Mouse (Mus musculus): Measurements from ENCODE around the gene Slc30a9.

Slc30a9 gene

DNA sequence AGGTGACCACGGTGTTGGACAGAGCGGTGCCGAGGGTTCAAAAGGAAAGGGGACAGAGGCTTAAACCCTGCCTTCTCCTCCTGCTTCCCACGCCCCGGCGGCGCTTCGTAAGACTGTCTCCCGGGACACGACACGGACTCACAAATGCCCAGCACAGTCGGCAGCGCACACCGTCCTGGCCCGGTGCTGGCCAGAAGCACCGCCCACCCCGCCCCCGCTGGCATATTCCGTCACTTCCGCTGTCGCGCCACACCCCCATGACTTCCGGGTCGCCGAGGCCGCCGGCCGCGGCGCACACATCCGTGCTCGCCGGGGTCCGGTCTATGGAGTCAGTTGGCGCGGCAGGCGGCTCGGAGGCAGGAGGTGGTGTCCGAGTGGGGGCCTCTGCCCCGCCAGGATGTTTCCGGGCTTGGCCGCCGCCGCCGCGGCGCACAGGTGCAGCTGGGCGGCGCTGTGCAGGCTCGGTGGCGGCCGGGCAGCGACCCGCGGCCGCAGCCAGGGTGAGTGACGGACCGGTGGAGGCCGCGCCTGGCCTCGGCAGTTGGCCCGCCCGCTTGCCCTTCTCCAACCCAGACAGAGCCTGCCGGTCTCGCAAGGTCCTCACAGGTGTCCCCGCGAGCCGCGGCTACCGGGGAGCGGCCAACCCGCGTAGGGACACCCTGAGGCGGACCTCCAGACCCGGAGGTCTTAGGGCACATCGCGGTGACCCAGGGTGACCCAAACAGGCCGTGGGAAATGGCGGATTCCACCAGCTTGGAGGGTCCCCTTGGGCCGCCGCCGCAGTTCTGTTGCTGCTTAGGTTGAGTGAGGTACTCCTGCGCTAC lies at the start of gene Slc30a9:
Slc30a9 (plus strand) TSS at position 258 of the 824 bp plus-strand sequence.
- DNase-seq (ENCODE audit: low spot score), result peak; percentile 88

GRCm38 (mm10) chr5:67258473-67258872 lies 48.3 kb upstream of the Slc30a9 start:
- no peak for DNase-seq (ENCODE audit: low spot score)

DNA sequence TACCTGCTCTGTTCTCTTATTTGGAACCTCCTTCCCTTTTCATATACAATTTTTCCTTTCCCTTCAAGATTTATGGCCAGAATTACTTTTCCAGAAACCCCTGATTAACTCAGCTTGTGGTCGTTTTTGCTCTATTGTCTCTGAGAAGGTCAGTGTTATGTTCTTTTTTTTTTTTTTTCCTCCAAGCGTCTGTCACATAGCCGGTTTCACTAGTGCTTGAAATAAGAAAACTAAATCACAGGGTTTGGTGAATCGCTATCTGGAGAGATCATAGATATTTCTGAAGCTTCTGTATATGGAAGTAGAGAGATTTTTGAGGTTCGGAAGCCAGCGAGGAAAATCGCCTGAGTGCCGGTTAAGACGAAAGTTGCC lies 46.6 kb upstream of the Slc30a9 start:
- DNase-seq (ENCODE audit: low spot score), result no peak

DNA sequence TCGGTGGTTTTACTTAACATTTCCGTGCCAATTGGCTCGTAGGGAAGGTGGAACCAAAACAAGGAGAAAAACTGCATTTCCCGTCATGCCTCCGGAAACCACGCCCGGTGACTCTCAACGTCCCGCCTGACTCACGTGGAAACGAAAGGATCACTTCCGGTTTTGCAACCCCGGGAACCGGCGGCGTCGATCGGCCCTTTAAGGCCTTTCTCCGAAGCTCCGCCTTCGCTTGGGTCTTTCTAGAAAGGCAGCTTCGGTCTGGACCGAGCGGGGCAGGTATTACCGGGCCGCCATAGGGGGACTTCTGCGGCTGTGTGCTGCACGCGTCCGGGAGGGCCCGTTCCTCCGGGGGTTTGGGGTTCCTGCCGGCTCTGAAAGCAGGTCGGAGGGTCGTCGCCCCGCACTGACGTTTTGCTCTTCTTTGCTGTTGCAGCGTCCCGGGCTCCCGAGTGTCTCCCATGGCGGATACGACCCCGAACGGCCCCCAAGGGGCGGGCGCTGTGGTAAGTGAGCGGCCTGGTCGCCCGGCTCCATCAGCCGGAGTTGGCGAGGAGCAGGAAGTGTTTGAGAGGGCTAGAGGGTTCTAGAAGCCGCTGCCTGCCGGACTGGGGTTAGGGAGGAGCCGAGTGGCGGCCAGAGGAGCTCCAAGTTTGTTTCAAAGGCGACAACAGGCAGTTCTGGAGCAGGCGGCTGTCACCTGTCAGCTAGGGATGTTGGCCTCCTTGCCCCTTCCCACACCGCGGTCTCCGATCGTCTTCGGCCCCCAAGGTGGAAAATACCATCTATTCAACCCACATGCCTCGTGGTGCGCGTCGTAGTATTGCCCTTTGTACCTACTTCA lies 46.0 kb upstream of the Slc30a9 start, which contains the start of gene Tmem33:
Tmem33 (plus strand) TSS at position 35 of the 841 bp plus-strand sequence.
- DNase-seq (ENCODE audit: low spot score), result peak; percentile 79

GRCm38 (mm10) chr5:67262964-67263363 lies 43.8 kb upstream of the Slc30a9 start:
- no peak for DNase-seq (ENCODE audit: low spot score)

- no peak for DNase-seq (ENCODE audit: low spot score)
Observed at GRCm38 (mm10) chr5:67266106-67266505, 40.6 kb upstream of the Slc30a9 start.

GRCm38 (mm10) chr5:67269309-67269708 lies 37.4 kb upstream of the Slc30a9 start:
- DNase-seq (ENCODE audit: low spot score), result no peak

DNA sequence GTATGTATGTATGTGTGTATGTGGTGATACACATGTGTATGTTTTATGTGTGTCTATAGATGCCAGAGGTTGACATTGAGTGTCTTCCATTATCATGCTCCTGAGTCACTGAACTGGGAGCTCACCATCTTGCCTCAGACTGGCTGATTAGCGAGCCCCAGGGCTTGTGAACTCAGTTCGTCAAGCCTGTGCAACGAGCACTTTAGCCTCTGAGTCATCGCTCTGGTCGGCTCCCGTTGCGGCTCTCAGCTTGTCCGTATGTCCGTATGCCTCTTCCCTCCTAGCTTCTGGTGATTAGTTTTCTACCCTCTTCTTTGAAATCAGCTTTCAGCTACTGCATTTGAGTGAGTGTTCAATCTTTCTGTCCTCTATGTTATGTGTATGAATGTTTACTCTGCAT lies 27.3 kb upstream of the Slc30a9 start:
- DNase-seq (ENCODE audit: low spot score), result no peak

GRCm38 (mm10) chr5:67279840-67280239 lies 26.9 kb upstream of the Slc30a9 start:
- DNase-seq (ENCODE audit: low spot score), result no peak

GRCm38 (mm10) chr5:67280400-67280799 lies 26.4 kb upstream of the Slc30a9 start:
- no peak for DNase-seq (ENCODE audit: low spot score)

DNA sequence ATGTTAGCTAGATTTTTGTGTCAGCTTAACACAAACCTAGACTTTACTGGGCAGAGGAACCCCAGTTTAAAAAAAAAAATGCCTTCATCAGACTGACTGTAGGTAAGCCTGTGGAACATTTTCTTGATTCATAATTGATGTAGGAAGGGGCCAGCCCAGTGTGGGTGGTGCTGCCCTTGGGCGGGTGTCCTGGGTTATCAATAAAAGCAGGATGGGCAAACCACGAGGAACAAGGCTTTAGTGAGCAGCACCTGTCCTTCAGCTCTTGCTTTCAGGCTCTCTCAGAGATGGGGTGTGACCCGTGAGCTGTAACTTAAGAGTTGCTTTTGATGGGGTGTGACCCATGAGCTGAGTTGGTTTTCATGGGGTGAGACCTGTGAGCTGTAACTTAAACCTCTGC lies 11.7 kb upstream of the Slc30a9 start:
- no peak for DNase-seq (ENCODE audit: low spot score)

DNA sequence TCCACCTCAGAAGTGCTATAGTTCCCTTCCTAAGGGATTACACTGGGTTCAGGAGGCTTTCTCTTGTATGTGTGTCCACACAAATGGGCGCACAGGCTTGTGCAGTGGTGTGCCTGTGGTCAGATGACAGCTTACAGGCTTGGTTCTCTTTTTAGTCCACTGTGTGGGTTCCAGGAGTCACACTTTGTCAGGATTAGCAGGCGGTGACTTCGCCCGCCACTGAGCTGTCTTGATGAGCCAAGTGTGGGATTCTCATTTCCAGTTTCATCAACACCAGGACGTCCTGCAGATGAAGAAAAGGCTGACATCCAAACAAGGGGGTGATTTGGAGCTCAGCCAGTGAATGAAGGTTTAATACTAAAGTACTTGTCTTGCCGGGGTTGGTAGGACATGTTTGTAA lies 11.1 kb upstream of the Slc30a9 start:
- DNase-seq (ENCODE audit: low spot score), result no peak

GRCm38 (mm10) chr5:67296171-67296570 lies 10.6 kb upstream of the Slc30a9 start:
- DNase-seq (ENCODE audit: low spot score), result no peak

DNA sequence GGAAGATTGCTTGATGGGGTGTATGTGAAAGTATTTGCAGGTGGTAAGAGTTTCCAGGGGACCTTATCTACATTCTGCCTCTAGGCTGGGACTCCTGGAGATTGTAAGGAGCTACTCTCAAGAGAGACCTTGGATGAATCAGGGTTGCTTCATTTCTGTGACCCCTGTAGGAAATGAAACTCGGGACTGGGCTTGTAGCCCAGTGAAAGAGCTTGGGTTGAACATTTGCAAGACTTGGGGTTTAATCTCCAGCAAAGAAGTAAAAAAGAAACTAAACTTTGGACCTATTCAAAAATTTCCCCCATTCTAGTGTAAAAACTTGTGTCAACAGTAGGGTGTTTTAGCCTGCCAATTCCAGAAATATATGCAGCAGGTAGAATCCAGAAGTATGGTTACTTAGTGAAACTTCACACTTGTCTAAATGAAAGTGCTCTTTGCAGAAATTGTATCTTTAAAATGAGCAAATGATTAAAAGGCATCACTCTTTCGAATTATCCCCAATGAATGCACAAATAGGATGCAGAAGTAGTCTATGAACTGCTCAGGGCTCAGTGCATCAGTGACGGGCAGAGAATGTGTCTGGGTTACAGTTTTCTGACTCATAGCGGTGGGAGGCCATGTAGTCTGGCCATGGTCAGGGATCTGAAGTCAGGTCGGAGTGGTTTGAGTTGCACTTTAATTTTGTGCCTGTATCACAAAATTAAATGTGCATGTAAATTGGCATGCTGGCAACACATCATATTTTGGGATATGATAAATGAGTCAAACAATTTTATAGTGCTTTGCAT lies 9.5 kb upstream of the Slc30a9 start:
- no peak for DNase-seq (ENCODE audit: low spot score)

DNA sequence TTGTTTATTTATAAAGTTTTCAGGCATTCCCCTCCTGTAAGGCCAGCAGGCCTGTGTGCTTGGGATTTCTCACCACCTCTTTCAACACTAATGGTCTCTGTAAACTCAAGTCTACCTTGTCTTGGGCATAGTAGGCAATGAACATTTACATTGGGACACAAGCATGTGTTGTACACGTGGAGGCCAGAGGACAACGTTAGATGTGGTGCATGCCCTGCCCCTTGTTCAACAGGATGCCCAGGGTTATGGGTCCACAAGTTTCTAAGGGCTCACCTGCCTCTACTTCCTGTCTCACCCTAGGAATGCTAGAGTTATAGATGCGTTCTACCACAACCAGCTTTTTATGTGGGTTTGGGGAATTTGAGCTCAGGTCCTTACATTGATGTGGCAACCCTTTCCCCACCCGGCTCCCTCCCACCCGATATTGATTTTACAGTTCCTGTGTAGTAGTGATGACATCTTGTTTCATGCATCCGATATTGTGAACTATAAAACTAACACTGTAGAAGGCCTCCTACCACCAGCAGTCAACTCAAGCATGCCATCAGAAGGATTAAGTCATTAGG lies 6.8 kb upstream of the Slc30a9 start:
- no peak for DNase-seq (ENCODE audit: low spot score)

GRCm38 (mm10) chr5:67300926-67301597 lies 5.7 kb upstream of the Slc30a9 start:
- DNase-seq (ENCODE audit: low spot score), result no peak

DNA sequence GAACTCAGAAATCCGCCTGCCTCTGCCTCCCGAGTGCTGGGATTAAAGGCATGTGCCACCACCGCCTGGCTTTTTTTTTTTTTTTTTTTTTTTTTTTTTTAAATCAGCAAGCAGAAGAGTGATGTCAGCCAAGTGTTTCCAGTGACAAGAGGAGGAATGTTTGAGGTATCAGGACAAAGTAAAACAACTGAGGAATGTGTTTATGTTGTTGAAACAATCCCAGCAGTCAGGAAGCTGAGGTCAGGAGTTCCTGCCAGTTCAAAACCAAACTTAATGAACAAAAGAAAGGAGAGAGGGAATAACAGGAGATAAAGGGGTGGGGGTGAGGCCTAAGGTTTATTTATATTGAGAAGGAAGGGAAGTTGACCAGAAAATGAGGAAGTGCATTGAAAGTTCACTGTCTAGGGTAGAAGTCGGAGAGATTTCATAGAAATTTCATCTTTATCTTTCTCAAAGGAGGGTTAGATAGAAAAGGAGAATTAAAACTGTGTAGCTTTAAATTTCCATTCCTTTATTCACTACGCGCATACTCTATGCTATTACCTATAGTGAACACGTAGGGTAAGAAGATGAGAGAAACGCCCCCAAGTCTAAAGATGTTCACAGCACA lies 4.9 kb upstream of the Slc30a9 start:
- DNase-seq (ENCODE audit: low spot score), result no peak

DNA sequence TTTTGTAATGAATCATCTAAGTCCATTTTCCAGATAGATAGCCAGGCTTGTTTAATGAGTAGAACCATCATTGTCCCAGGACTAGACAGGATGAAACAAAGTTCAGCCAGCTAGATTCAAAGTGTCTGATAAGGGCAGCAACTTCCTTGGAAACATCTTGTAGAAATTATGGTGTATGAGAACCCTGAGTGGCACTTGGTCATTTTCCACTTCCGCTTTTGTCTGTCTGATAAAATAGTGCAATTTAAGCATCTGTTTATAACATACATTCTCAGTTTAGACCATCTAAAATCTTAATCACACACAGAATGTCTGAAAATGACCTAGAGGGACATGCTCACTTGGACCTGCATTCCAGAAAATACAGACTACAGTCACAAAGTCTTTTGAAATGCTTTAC lies 2.9 kb upstream of the Slc30a9 start:
- DNase-seq (ENCODE audit: low spot score), result no peak

GRCm38 (mm10) chr5:67307659-67308222 lies 986 bp downstream of the Slc30a9 start:
- DNase-seq (ENCODE audit: low spot score), result no peak

DNA sequence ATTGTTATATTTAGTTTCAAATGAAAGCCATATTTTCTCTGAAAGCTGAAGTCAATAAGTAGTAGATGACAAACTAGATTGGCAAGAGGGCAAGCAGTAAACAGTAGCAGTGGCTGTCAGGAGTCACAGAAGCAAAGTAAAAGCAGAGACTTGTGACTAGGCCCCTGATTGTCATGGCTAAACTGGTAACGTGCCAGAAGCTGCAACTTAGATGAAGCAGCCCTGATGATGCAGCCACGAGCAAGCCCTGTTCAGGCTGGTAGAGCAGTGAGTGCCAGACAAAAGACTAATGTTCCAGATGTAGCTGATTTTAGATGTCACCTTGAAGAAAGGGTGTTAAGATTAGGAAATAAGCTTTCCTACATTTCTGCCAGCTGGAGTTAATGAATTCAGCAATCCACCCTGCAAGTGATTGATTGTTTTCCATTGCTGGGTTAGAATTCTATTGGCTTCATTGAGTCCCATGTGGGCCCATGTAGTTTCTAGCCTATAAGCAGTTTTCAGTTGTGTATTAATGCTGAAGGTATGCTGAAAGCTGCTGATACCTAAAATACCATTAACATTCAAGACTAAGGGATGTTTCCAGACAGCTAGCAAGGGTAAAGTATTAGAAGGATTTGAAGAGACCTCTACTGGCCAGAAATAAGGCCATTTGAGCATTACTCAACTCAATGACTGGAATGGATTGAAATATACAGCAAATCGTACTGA lies 5.2 kb downstream of the Slc30a9 start:
- no peak for DNase-seq (ENCODE audit: low spot score)

All from ovary, postnatal 14 days (tissue).